Mouse (Mus musculus): ENCODE data around the gene Loxl1.
A peak's percentile ranks its signal among the peaks of the same experiment; 100 is the strongest.

Loxl1 gene

GRCm38 (mm10) chr9:58248746-58249413 is 64.1 kb downstream of the Loxl1 start:
- DNase-seq: no peak

- peak; percentile 86 for DNase-seq
Measured at GRCm38 (mm10) chr9:58247064-58247759, 65.8 kb downstream of the Loxl1 start.

- DNase-seq: no peak
Measured at GRCm38 (mm10) chr9:58246083-58246591, 66.8 kb downstream of the Loxl1 start.

- DNase-seq: no peak
Measured at GRCm38 (mm10) chr9:58243696-58244095, 69.3 kb downstream of the Loxl1 start.

GRCm38 (mm10) chr9:58242696-58243095 is 70.3 kb downstream of the Loxl1 start:
- no peak for DNase-seq

- DNase-seq: peak; percentile 63
Measured at GRCm38 (mm10) chr9:58241780-58242485, 71.1 kb downstream of the Loxl1 start.

Measured in kidney, adult 18-20 months (tissue).